Mouse (Mus musculus) inflammation-experienced regulatory T-cells, adult 6 months (primary cell): ENCODE data around the gene Fign. TPM values are rescaled to one million over a fixed set of nuclear protein-coding genes. Genes with fewer than 3 reads are reported as not detected.

ENCODE experiments used
- ATAC-seq: one replicate; pipeline ENCODE4 v1.8.0; 2017
- polyA plus RNA-seq, 3 experiments: library from polyadenylated mRNA; unstranded; fragments of 100-300 nt; shearing (Covaris generic); gene quantifications; one replicate each; pipeline ENCODE4 v1.2.1; 2017

Gene Fign
- polyA plus RNA-seq, 3 experiments from 2014 or later = 0.09 TPM; not detected in 2

DNA sequence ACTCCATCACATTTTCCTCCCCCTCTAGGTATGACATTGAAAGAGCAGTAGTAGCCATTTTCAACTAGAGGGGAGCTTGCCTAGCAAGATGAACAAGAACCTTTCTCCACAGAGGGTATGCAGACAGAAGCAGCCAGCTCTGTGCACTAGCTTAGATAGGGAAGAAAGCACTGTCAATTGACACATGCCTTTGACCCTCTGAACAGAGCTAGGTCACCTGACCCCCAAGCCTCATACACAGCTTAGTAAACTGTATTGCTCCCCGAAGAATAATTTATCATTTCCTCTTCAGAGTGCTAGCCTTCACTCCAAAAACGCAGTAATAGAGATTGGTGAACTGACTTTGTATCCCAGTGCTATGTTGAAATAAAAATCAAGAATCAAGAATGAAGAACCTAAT is 49.7 kb downstream of the Fign start:
- ATAC-seq = no peak

DNA sequence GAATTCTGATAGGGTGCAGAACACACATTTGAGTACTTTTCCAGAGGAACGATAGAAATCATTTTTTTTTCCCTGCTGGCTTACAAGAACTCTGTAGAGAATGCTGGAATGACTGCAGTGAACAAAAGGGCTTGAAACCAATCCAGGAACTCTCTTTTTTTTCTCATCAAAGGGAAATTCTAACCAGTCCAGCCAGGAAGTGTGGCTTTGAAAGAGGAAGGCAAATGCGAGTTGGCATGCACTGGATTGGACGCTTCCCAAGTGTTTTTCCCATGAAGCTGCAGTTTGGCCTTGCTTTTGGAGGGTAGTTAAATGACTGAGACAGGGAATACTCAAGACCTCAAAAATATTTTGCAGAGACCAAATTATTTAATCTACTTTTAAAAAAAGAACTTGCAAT is 54.7 kb downstream of the Fign start:
- no peak for ATAC-seq

DNA sequence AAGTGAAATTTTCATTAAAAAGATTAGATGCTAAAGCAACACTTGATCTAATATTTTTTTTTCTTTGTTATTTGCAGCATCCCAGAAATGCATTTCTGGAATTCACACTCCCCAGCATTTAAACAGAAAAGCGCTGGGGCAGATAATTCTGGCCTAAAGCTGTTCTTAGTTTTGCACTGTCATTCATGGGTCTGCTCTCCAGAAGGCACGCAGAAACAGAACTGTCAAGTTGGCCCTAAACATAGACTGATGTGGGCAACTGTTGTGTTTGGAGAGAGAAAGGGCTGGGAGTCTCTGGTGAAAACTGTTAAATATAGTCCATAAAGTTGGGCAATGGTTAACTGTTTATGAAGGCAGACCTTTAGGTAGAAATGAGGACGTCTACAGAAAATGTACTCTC is 62.4 kb downstream of the Fign start:
- no peak for ATAC-seq

DNA sequence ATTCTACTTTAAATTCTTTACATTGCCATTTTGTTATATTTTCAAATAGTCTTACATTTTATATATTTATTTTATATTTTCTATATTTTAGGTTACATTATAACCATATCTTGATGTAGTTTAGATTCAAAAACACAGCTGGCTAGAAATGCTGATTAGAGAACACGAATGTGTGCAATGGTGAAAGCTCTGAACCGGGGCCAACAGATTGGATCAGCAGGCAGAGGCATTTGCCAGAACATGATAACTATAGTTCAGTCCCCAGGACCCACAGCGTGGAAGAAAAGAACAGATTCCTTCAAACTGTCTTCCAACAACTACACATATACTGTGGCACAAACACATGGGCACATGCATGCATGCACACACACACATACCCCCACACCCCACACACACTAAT is 64.0 kb downstream of the Fign start:
- no peak for ATAC-seq

DNA sequence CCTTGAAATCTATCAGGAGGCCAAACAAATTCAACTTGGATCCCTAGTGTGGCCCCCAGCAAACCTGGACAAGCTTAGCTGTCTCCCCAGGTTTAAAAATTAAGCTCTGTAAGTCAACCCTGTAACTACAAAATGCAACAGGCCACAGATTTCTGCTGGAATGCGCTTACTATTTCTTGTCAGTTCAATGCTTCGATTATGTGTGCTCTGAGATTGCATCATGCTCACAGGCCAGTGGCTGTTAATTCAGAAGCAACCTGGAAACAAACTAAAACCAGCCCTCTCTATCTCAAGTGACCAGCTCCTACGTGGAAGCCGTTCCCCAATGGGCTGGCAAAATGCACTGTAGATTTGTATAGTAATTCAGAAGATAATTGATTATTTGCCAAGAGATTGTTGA is 71.9 kb downstream of the Fign start:
- ATAC-seq = no peak

DNA sequence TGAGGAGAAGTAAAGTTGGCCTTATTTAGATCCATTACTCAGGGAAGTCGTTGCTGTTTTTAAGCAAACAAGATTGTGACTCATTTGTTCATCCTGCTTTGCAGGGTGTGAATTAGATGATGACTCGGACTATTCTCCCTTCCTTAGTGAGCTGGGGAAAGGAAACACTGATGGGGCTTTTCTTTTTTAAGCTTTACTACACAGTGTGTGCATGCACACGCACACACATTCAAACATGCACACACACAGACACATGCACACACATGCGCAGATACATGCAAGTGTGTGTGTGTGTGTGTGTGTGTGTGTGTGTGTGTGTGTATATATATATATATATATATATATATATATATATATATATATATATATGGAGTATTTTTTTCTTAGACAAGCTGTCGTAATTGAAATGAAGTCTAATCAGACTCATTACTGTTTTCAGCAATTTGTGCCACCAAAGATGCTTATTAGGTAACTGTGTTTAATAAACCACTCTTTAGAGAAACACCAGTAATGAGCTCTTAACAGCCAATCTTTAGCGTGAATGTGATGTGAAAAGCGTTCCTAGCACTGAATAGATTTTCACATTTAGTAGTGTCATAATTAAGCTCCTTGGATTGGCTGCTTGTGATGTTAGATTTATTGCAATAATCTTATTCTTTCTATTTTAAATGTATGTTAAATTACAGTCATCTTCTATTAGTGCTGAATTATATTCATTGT is 103.4 kb downstream of the Fign start:
- no peak for ATAC-seq

DNA sequence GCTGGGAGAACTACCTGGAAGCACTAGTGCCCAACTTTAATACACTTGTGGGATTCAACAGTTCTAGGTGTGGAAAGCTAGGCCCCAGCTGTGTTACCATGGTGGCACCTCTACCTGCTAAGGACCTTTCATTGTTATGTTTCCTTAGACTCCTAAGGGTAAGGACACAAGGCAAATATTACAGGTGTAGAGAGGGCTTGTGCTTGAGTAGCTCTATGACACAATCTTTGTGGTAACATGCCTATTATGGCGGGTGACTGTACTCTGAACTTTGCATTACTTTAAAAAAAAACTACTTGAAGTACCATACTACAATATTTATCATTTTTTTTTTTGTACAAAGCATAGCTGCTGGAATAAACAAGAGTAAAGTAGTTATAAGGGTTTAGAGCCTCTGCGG is 112.4 kb downstream of the Fign start:
- ATAC-seq = no peak

DNA sequence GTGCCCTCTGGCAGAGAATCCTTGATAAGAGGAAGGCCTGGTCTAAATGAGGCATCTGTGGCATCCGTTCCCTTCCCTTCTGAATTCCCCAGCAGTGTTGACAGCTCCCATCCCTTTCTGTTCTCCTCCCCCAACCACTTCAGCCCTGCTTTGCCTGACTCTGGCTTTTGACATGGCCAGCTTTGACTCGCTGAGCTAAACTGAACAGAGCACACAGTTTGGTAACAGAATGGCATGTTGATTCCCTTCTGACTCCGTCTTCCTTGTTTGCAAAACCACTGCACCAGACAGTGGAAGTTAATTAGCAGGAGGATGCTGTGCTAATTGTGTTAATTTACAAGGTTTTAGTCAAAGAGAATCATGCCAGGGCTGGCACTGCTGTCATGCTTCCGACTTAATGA is 115.5 kb downstream of the Fign start:
- ATAC-seq = no peak

DNA sequence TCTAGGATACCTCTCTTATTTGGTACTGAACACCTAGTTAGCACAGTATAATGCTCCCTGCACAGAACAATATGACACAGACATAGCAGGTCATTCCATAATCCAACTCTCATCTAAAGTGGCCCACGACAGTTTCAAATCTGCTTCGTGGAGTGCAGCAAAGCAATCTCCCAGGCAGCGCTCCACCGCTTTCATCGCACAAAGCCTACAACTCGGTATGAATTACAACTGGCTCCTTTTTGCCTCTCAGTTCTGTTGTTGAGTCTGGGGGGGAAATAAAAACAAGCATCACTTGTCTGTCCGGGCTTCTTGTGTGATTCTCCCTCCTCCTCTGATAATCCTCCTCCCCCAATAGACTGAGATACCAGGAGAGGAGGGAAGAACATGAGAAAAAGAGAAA is 116.4 kb downstream of the Fign start:
- no peak for ATAC-seq

DNA sequence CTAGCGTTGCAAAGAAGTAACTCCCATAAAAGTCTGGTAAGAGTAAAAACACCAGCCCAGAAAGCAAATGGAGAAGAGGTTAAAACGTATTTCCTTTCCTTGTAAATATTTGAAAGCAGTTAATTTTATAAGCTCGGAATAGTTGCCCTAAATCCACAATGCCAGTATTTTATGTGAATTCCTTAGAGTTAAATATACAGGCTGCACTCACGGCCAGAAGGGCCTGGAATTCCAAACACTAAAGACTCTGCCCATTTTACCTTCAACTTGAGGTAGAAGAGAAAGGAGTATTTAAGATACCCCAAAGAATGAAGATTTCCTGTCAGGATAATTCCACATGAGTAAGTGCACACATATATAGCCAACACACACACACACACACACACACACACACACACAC is 128.2 kb downstream of the Fign start:
- no peak for ATAC-seq

DNA sequence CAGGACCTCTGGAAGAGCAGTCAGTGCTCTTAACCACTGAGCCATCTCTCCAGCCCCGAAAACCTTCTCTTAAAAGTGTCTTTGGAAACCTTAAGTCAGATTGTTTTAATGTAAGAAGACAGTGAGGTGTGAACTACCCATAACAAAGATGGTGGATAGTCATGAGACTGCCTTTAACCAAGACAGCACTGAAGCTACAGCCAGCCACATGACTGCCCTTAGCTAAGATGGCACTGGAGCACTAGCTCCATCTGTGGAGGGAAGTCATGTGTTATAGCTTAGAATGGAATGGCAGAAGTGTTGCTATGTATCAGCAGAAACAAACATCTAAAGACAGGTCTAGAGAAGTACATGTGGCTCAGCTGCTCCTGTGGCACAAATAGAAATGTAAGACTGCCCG is 166.8 kb downstream of the Fign start:
- ATAC-seq = no peak

DNA sequence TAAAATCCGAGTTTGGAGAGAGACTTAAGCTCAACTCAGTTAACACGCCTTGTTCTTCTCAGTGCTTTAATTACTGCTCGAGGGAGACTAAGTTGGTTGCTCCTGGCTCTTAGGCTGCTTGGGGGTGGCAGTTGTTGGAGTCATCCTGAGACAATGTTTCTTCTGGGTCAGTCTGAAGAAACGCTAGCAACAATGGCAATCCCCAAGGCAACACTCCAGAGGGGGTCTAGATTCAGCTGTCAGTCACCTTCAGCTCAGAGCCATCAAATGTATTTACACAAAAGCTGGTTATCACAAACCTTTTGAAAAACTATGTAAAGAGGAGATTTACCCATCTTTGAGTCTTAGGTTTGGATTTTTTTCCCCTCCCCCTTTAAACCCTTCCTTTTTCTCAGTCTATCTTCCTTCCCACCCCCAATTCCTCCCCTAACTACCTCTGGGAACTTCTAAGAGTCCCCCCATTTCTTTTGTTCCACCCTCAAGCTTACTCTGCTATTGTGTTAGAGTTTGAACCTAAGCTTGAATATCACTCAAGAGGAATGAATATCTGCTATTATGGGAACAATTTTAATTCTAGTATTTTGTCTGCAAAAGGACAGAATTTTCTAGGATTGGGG is 171.2 kb downstream of the Fign start:
- ATAC-seq = no peak

DNA sequence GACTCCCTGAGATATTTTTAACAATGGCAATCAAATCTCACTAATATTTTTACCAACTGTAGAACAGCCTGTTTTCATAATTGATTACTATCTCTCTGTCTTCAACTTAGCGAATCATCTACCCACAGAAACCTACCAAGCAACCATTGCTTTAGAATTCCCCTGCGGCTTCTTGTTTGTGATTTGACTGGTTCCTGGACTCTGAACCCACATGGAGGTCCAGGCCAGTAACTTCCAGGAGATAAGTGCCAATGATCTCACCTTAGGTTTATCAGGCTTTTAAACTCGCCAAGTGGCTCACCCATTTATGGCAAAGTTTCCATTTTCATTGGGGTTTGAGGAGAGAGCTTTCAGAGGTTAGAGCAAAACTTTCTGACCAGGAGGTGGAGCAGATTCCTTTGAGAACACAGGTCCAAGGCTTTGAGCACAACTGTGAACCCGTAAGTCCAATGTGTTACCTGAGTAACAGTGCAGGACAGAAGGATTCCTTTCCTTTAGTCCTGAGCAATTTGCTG is 172.1 kb downstream of the Fign start:
- no peak for ATAC-seq
